Mouse (Mus musculus): ENCODE data around the gene Elovl1. TPM values are rescaled to one million over a fixed set of nuclear protein-coding genes. Genes with fewer than 3 reads are reported as not detected.
A peak's percentile ranks its signal among the peaks of the same experiment; 100 is the strongest.

Elovl1 gene
- polyA plus RNA-seq, 1 experiment: 172 TPM

DNA sequence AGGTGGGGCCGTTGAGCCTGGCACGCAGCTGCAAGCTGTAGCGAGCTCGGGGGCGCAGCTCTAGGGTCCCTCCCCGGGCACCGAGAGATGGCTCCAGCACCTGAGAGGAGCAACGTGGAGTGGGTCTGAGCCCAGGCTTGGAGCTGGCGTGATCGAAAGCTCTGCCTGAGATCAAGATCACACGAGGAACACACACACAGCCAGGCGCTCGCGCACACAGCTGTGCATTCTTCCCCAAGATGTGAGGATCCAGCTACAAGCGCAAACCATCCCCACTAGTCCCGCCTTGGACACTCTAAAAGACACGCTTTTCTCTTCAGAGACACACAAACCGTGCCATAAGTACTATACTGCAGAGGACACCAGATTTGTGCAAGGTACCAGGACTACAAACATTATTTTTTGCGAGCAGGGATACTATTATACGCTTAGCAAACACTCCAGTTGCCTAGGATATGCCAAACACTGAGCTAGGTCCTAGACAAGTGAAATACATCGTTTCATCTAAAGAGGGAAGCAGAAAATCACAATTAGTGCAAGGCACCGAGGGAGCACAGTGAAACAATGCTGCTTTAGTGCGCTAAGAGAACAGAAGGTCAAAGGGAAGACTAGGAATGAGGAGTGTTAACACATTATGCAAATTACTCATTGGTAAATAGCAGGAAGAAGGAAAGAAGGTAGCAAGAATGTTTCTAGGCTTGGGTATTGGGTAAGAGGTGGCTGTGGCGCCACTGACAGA lies 18.7 kb downstream of the Elovl1 start:
- Histone ChIP-seq H3K4me3 (ENCODE audit: insufficient read depth, low read length) (peak overlapping the region; percentile 6), H3K4me1 (ENCODE audit: control insufficient read depth, insufficient read depth, low read length) (no peaks in the 10 kb centered on the region), H3K27ac (ENCODE audit: insufficient read depth, low read length) (no peak overlapping the region)
- TF ChIP-seq POLR2A (IDR thresholded peaks at IDR 0.05; ENCODE audit: low read depth, low read length): no peak
- no peak for TF ChIP-seq CTCF (IDR thresholded peaks at IDR 0.05; ENCODE audit: borderline replicate concordance, insufficient read depth, low read length)

- Histone ChIP-seq H3K27ac (ENCODE audit: insufficient read depth, low read length) (no peak within 1 kb of the TSS), H3K4me3 (ENCODE audit: insufficient read depth, low read length) (no peak within 1 kb of the TSS), H3K4me1 (ENCODE audit: control insufficient read depth, insufficient read depth, low read length) (no peaks in the 10 kb centered on the region)
- TF ChIP-seq CTCF (IDR thresholded peaks at IDR 0.05; ENCODE audit: borderline replicate concordance, insufficient read depth, low read length) (no peak), POLR2A (IDR thresholded peaks at IDR 0.05; ENCODE audit: low read depth, low read length) (no peak)
Observed at GRCm38 (mm10) chr4:118457345-118457975, 29.6 kb downstream of the Elovl1 start, which contains the start of gene Mpl. Mpl (minus strand) TSS chr4:118457513.

DNA sequence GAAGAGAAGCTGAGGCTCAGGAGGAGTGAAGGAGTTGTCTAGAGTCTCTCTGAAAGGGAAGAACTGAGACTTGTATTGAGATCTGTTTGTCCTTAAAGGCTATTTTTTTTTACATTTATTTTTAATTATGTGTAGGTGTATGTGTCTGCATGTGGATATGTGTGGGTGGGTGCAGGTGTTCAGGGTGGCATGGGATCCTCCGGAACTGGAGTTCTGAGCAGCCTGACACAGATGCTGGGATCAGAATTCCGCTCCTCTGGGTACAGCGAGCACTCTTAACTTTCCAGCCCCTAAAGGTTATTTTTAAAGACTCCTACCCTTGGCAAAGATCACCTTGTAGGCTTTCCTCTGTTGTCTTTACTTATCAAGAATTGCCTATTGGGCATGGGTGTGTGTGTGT lies 37.1 kb downstream of the Elovl1 start:
- Histone ChIP-seq H3K4me3 (ENCODE audit: insufficient read depth, low read length) (no peak overlapping the region), H3K4me1 (ENCODE audit: control insufficient read depth, insufficient read depth, low read length) (0 out of 2 replicates have a peak, but pooled peaks cover 2% of the 10 kb centered on the region), H3K27ac (ENCODE audit: insufficient read depth, low read length) (peak overlapping the region; percentile 12; the same call in 1 of the 2 replicates)
- TF ChIP-seq POLR2A (IDR thresholded peaks at IDR 0.05; ENCODE audit: low read depth, low read length) (no peak), CTCF (IDR thresholded peaks at IDR 0.05; ENCODE audit: borderline replicate concordance, insufficient read depth, low read length) (no peak)

DNA sequence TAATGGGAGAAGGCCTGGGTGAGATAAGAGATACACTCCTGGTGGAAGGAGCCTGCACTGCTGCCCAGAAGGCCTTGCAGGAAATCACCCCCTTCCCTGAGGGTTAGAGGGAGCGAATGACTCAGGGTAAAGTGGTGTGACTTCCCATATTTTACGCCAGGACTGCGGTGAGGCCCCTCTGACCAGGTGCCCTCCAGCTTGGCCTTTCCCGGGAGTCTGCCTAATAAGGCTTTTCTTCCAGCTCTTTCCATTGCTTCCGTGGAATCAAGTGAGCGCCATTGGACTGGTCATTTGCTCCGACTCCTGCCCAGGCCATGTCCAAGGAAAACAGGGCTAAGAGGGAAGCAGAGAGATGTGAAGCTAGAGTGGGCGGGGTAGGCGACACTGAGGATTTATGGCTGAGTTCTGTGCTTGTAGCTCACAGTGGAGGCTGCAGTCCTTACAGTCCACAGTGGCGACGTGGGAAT lies 37.8 kb downstream of the Elovl1 start:
- TF ChIP-seq POLR2A (IDR thresholded peaks at IDR 0.05; ENCODE audit: low read depth, low read length) (no peak), CTCF (IDR thresholded peaks at IDR 0.05; ENCODE audit: borderline replicate concordance, insufficient read depth, low read length) (no peak)
- no peak overlapping the region for H3K4me3 ChIP-seq (ENCODE audit: insufficient read depth, low read length)
- 0 out of 2 replicates have a peak, but pooled peaks cover 2% of the 10 kb centered on the region for H3K4me1 ChIP-seq (ENCODE audit: control insufficient read depth, insufficient read depth, low read length)
- H3K27ac ChIP-seq (ENCODE audit: insufficient read depth, low read length): peak overlapping the region; percentile 0; the same call in 1 of the 2 replicates

DNA sequence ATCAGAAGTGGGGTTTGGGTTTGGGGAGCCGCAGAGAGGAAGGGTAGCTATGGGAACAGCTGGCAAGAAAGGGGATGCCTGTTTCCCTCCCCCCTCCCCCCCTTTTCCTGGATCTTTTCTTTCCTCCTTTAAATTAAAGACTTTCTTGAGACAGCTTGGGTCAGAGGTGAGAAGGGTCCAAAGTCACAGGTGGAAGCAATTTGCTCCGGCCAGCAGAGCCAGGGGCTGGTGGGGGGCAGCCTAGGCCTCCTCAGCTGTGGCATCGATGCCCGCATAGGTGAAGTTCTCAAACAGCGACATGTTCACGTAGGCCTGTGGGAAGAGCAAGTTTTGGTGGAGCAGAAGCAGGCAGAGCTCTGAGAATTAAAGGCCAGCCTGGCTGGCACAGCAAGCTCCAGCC lies 43.4 kb downstream of the Elovl1 start:
- no peak overlapping the region for H3K4me3 ChIP-seq (ENCODE audit: insufficient read depth, low read length)
- TF ChIP-seq CTCF (IDR thresholded peaks at IDR 0.05; ENCODE audit: borderline replicate concordance, insufficient read depth, low read length) (no peak), POLR2A (IDR thresholded peaks at IDR 0.05; ENCODE audit: low read depth, low read length) (no peak)
- H3K27ac ChIP-seq (ENCODE audit: insufficient read depth, low read length): no peak overlapping the region
- H3K4me1 ChIP-seq (ENCODE audit: control insufficient read depth, insufficient read depth, low read length): no peaks in the 10 kb centered on the region

DNA sequence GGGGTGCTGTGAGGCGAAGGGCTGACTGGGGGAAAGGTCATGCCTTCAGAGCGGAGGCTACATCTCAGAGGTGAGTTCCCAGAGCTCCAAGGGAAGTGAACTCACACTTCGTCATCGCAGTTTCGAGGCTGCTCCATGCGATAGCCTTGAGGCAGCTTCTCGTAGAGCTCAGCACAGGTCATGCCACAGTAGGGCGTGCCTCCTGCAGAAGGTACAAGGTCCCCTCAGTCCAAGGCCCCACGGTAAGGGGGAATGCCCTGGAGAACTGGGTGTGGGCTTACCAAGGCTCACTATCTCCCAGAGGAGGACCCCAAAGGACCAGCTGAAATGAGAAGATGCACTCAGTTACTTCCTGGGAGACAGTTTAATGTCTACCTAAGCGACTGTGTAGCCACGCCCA lies 44.8 kb downstream of the Elovl1 start:
- H3K4me1 ChIP-seq (ENCODE audit: control insufficient read depth, insufficient read depth, low read length): no peaks in the 10 kb centered on the region
- no peak overlapping the region for H3K27ac ChIP-seq (ENCODE audit: insufficient read depth, low read length)
- TF ChIP-seq CTCF (IDR thresholded peaks at IDR 0.05; ENCODE audit: borderline replicate concordance, insufficient read depth, low read length) (no peak), POLR2A (IDR thresholded peaks at IDR 0.05; ENCODE audit: low read depth, low read length) (no peak)
- no peak overlapping the region for H3K4me3 ChIP-seq (ENCODE audit: insufficient read depth, low read length)

DNA sequence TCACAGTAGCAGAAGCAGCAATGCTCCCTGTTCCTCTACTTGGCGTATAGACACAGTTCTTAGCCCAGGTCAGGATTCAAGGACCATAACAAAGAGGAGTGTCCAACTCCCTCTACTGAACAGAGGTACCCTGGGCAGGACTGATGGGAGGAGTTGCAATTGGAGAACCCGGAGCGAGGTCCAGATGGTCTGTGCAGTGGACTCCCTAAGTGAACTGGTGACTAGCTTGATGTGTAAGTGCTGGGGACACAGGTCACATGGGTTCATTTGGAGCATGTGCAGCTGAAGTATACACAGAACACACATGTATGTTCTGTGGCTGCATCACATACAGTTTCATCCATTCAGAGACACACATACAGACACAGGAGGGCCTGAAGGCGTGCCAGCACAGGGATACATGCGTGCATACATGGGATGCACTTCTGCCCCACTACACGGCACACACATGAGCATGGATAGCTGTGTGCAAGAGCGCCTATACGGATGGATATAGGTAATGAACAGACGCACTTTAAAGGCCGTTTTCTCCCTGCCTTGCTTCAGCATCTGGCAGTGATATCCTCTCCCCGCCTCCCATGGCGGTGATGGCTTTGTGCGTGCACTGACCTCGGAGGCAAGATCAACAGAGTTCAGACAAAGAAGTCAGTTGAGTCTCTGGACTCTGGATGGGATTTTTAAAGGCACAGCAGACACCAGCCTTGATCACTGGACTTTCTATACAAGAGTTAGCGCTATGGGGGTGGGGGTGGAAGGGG lies 49.1 kb downstream of the Elovl1 start:
- TF ChIP-seq CTCF (IDR thresholded peaks at IDR 0.05; ENCODE audit: borderline replicate concordance, insufficient read depth, low read length) (no peak), POLR2A (IDR thresholded peaks at IDR 0.05; ENCODE audit: low read depth, low read length) (no peak)
- H3K27ac ChIP-seq (ENCODE audit: insufficient read depth, low read length): no peak overlapping the region
- H3K4me1 ChIP-seq (ENCODE audit: control insufficient read depth, insufficient read depth, low read length): no peaks in the 10 kb centered on the region
- H3K4me3 ChIP-seq (ENCODE audit: insufficient read depth, low read length): no peak overlapping the region

Other genes starting within 250 kb of the Elovl1 start
- 65.8 and 71.9 TPM in 2 replicates for gene Kdm4a, start 248.1 kb upstream of the Elovl1 start, polyA plus RNA-seq (2011; ENCODE audit: insufficient read length, low read depth, missing spikeins)
- gene Ptprf, start 136.7 kb upstream of the Elovl1 start, polyA plus RNA-seq (2011; ENCODE audit: insufficient read length, low read depth, missing spikeins): 38.3 and 39.9 TPM in 2 replicates
- gene Szt2, start 18.8 kb upstream of the Elovl1 start, polyA plus RNA-seq (2011; ENCODE audit: insufficient read length, low read depth, missing spikeins): 13.4 and 14.0 TPM in 2 replicates
- gene Med8, start 18.8 kb upstream of the Elovl1 start, polyA plus RNA-seq (2011; ENCODE audit: insufficient read length, low read depth, missing spikeins): 85.6 and 99.8 TPM in 2 replicates
- 38.4 and 61.6 TPM in 2 replicates for gene Cdc20, start 9.3 kb downstream of the Elovl1 start, polyA plus RNA-seq (2011; ENCODE audit: insufficient read length, low read depth, missing spikeins)
- gene Mpl, start 29.4 kb downstream of the Elovl1 start, polyA plus RNA-seq (2011; ENCODE audit: insufficient read length, low read depth, missing spikeins): not detected in 2 replicates
- gene Tie1, start 62.0 kb downstream of the Elovl1 start, polyA plus RNA-seq (2011; ENCODE audit: insufficient read length, low read depth, missing spikeins): not detected in 2 replicates
- gene 2610528J11Rik, start 98.9 kb downstream of the Elovl1 start, polyA plus RNA-seq (2011; ENCODE audit: insufficient read length, low read depth, missing spikeins): not detected in 2 replicates
- gene Tmem125, start 116.0 kb downstream of the Elovl1 start, polyA plus RNA-seq (2011; ENCODE audit: insufficient read length, low read depth, missing spikeins): 0.95 TPM in 1 of 2 replicates, not detected in the other
- not detected in 2 replicates for gene Cfap57, start 192.7 kb downstream of the Elovl1 start, polyA plus RNA-seq (2011; ENCODE audit: insufficient read length, low read depth, missing spikeins)
- 66.1 and 75.0 TPM in 2 replicates for gene Ebna1bp2, start 192.7 kb downstream of the Elovl1 start, polyA plus RNA-seq (2011; ENCODE audit: insufficient read length, low read depth, missing spikeins)
- not detected in 2 replicates for gene Olfr62, start 230.9 kb downstream of the Elovl1 start, polyA plus RNA-seq (2011; ENCODE audit: insufficient read length, low read depth, missing spikeins)

All from embryonic fibroblast, embryonic 13.5 days (primary cell).